Mouse (Mus musculus) embryonic fibroblast, embryonic 13.5 days (primary cell): Measurements from ENCODE around the gene Acot8.

Experiments used
- CTCF ChIP-seq: IDR thresholded peaks from 2 replicates; pipeline ENCODE4 v1.5.1; 2011; ENCODE audit warnings: mild to moderate bottlenecking, control low read depth, low read length, moderate library complexity, borderline replicate concordance; ENCODE audit not compliant: insufficient read depth
- POLR2A ChIP-seq: IDR thresholded peaks from 2 replicates; pipeline ENCODE4 v1.6.1; 2011; ENCODE audit warnings: low read depth, mild to moderate bottlenecking, control low read depth, low read length, moderate library complexity

GRCm38 (mm10) chr2:164800252-164801004 lies 4.3 kb downstream of the Acot8 start:
- TF ChIP-seq POLR2A (no peak), CTCF (no peak)
